Mouse (Mus musculus) liver, embryonic 11.5 days (tissue): ENCODE measurements around the gene Ppm1l. TPM values are rescaled to one million over a fixed set of nuclear protein-coding genes. Genes with fewer than 3 reads are reported as not detected.

Source experiments
- ATAC-seq: fragments of 200-750 bp; cut with Nextera tagmentation; replicated peaks from 2 replicates; pipeline ENCODE4 v1.8.0; 2017; ENCODE audit warnings: moderate number of reproducible peaks, mild to moderate bottlenecking, moderate TSS enrichment, moderate library complexity; ENCODE audit not compliant: low FRiP score
- DNase-seq: peaks from one replicate; pipeline ENCODE4 v3.0.0-alpha.2; 2017; ENCODE audit warnings: low spot score
- H3K27ac ChIP-seq: fragments of 300-500 bp; sonication (generic); 2 replicates; pipeline ENCODE4 v1.5.1; 2014; ENCODE audit warnings: mild to moderate bottlenecking, low read depth, low read length, control low read depth
- H3K27me3 ChIP-seq: fragments of 300-500 bp; sonication (generic); replicated peaks from 2 replicates; pipeline ENCODE4 v1.6.1; 2014; ENCODE audit warnings: low read length, mixed read lengths; ENCODE audit not compliant: control insufficient read depth, insufficient read depth
- H3K36me3 ChIP-seq: fragments of 300-500 bp; sonication (generic); 2 replicates; pipeline ENCODE4 v1.6.1; 2014; ENCODE audit warnings: mild to moderate bottlenecking, low read length, moderate library complexity, mixed read lengths; ENCODE audit not compliant: control insufficient read depth, insufficient read depth
- H3K4me1 ChIP-seq: fragments of 300-500 bp; sonication (generic); replicated peaks from 2 replicates; pipeline ENCODE4 v1.6.1; 2014; ENCODE audit warnings: low read length, mixed read lengths; ENCODE audit not compliant: control insufficient read depth, insufficient read depth
- H3K4me2 ChIP-seq: fragments of 300-500 bp; sonication (generic); 2 replicates; pipeline ENCODE4 v1.6.1; 2014; ENCODE audit warnings: mild to moderate bottlenecking, control low read depth, moderate library complexity
- H3K4me3 ChIP-seq: fragments of 300-500 bp; sonication (generic); 2 replicates; pipeline ENCODE4 v1.5.1; 2014; ENCODE audit warnings: low read depth, low read length, control low read depth
- H3K9ac ChIP-seq: fragments of 300-500 bp; sonication (generic); 2 replicates; pipeline ENCODE4 v1.6.1; 2014; ENCODE audit warnings: low read depth, low read length, control low read depth
- H3K9me3 ChIP-seq: fragments of 300-500 bp; sonication (generic); 2 replicates; pipeline ENCODE4 v1.6.1; 2016; ENCODE audit warnings: low read length, inconsistent platforms, mixed read lengths; ENCODE audit not compliant: control insufficient read depth
- WGBS: fragments of 180-500 bp; shearing (Covaris S2); extraction: QIAGEN DNeasy Blood & Tissue Kit; methylation state at CpG from one replicate; pipeline ENCODE4 v1.1.7; 2014; 5-methylcytosine and 5-hydroxymethylcytosine counted together
- polyA plus RNA-seq: library from polyadenylated mRNA; unstranded; fragments of >200 nt; fragmentation: Nextera tagmentation; extraction: Ambion mirVana; gene quantifications from 2 replicates; pipeline ENCODE4 v1.2.1, GENCODE M21; 2014

Ppm1l gene
- polyA plus RNA-seq, 1 experiment from 2014 or later, result 8.2 TPM

DNA sequence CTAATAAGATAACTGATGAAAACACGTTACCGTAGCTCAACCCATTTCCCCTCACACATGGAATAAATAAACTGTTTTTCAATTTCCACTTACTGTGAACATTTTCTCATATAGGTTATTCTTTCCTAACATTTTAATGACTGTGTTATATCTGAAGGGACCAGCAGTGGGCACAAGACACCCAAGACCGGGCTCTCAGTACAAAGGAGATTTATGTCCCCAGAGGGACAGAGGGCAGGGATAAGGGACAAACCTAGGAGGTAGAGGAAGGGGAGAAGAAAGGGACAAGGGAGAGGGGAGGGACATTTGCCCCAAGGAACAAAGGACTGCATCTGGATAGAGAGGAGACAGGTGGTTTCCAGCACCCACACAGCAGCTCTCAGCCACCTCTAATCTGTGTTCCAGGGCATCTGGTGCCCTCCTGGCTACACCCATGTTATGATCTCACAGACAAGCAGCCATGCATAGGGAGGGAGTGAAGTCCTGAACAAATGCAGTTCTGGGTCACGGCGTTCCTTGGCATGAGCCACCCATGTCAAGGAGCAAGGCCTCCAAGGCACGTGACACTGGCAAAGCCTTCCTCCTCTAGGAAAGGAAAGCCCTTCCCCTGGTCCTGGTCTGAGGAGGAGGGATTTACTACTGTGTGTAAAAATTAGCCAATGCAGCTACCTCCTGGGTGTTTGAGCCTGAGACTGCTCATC is 174.5 kb downstream of the Ppm1l start:
- ATAC-seq (no peak), DNase-seq (no peak)
- Histone ChIP-seq H3K9me3 (no peaks in the 10 kb centered on the region), H3K27me3 (no peaks in the 10 kb centered on the region), H3K4me1 (no peaks in the 10 kb centered on the region), H3K36me3 (no peaks in the 10 kb centered on the region), H3K27ac (no peak overlapping the region), H3K4me2 (no peak overlapping the region), H3K9ac (no peak overlapping the region), H3K4me3 (no peak overlapping the region)
- WGBS, result 87% methylated on average over 6 of the region's 6 CpGs

GRCm38 (mm10) chr3:69494233-69495010 is 177.8 kb downstream of the Ppm1l start:
- H3K9me3 ChIP-seq, result no peaks in the 10 kb centered on the region
- H3K36me3 ChIP-seq, result no peaks in the 10 kb centered on the region
- no peaks in the 10 kb centered on the region for H3K4me1 ChIP-seq
- H3K9ac ChIP-seq, result no peak overlapping the region
- ATAC-seq (no peak), DNase-seq (no peak)
- H3K4me3 ChIP-seq, result no peak overlapping the region
- H3K27me3 ChIP-seq, result no peaks in the 10 kb centered on the region
- no peak overlapping the region for H3K27ac ChIP-seq
- H3K4me2 ChIP-seq, result no peak overlapping the region
- 83% methylated on average over 4 of the region's 4 CpGs for WGBS

DNA sequence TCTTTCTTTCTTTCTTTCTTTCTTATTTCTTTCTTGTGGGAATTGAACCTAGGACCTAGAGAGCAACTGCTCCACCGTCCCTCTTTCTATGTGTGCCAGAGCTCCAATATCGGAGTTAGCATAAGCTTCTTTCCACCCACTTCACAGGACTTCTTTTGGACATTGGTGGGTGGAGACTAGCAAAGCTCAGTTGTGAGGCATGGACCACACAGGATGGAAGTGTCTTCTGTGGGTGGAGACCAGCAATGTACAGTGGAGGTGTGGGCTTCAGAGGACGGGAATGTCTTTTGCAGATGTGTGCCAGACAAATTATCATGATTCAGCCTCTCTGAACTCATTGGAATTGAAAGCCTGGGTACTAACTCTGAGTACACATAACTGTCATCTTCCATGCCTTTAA is 180.5 kb downstream of the Ppm1l start:
- H3K9ac ChIP-seq, result no peak overlapping the region
- no peak overlapping the region for H3K27ac ChIP-seq
- 80% methylated on average over 3 of the region's 3 CpGs for WGBS
- no peak overlapping the region for H3K4me2 ChIP-seq
- H3K27me3 ChIP-seq, result no peaks in the 10 kb centered on the region
- ATAC-seq, result no peak
- H3K4me3 ChIP-seq, result no peak overlapping the region
- no peaks in the 10 kb centered on the region for H3K9me3 ChIP-seq
- no peak for DNase-seq
- H3K36me3 ChIP-seq, result no peaks in the 10 kb centered on the region
- H3K4me1 ChIP-seq, result no peaks in the 10 kb centered on the region

DNA sequence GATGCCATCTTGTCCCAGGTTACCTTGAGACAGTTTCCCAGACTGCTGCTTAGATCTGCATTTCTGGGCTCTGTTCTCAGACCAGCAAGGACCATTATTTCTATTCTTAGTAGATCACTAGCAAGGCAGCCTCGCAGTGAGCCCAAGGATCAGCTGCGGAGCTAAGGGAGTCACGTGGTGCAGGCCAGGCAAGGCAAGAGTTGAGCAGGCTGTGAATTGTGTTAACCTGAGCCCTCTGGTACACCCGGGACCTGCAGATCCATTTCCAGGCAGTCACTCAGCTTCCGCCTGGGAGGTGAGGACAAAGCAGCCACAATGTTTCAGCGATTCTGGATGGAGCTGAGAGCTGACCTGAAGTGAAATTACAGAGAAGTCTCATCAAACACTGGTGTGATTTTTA is 185.3 kb downstream of the Ppm1l start:
- ATAC-seq, result no peak
- no peak overlapping the region for H3K27ac ChIP-seq

DNA sequence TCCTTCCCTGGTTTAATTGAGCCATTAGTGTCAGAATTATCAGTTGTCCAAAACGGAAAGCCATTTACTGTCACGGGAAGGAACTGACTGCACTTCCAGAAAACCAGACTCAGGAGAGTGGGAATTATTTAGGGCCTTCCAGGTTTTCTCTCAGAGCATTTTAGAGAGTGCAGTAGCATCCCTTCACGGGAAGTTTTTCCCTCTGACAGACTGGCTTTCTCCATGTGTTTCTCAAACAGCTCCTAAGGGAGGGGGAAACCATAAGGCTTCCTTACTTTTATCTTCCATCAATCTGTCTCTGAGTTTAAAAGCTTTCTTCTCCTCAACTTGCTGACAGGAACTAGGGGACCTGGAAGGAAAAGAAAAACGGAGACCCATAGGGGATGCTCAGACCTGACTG is 185.9 kb downstream of the Ppm1l start:
- Histone ChIP-seq H3K27me3 (no peaks in the 10 kb centered on the region), H3K9ac (no peak overlapping the region), H3K36me3 (no peaks in the 10 kb centered on the region), H3K27ac (no peak overlapping the region), H3K4me2 (no peak overlapping the region), H3K9me3 (no peaks in the 10 kb centered on the region), H3K4me1 (no peaks in the 10 kb centered on the region), H3K4me3 (no peak overlapping the region)
- WGBS, result 32% methylated on average over 4 of the region's 4 CpGs
- ATAC-seq, result no peak
- no peak for DNase-seq

More for the DNA sequence above, 185.3 kb downstream of the Ppm1l start:
- Histone ChIP-seq H3K9me3 (no peaks in the 10 kb centered on the region), H3K4me1 (no peaks in the 10 kb centered on the region), H3K27me3 (no peaks in the 10 kb centered on the region), H3K9ac (no peak overlapping the region), H3K4me3 (no peak overlapping the region), H3K36me3 (no peaks in the 10 kb centered on the region), H3K4me2 (no peak overlapping the region)
- DNase-seq, result no peak
- WGBS, result 30% methylated on average over 6 of the region's 6 CpGs

DNA sequence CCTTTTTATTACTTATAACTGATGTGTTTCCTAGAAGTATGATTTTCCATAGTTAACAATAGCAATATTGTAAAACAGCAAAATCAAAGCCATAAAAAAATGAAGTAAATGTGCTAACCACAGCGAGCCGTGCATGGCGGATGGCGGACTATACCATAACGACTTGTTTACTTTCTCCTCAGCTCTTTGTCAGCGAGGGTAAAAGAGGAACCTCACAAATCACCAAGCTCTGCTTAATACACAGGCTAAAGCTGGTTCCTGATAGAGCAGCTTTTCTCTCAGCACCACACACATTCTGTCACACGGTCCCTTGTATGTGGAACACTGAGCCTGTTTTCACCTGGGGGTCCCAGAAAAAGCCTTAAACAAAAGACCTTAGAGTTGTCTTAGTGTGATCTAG is 188.4 kb downstream of the Ppm1l start:
- 68% methylated on average over 7 of the region's 7 CpGs for WGBS
- H3K9me3 ChIP-seq, result no peaks in the 10 kb centered on the region

GRCm38 (mm10) chr3:69506352-69506751 is 189.7 kb downstream of the Ppm1l start:
- Histone ChIP-seq H3K4me1 (no peaks in the 10 kb centered on the region), H3K9ac (no peak overlapping the region), H3K4me2 (no peak overlapping the region), H3K4me3 (no peak overlapping the region), H3K9me3 (no peaks in the 10 kb centered on the region), H3K27me3 (no peaks in the 10 kb centered on the region), H3K27ac (no peak overlapping the region), H3K36me3 (no peaks in the 10 kb centered on the region)
- no peak for DNase-seq
- no peak for ATAC-seq
- 88% methylated on average over 4 of the region's 4 CpGs for WGBS

More for the DNA sequence above, 188.4 kb downstream of the Ppm1l start:
- no peak for DNase-seq
- Histone ChIP-seq H3K27ac (no peak overlapping the region), H3K4me3 (no peak overlapping the region), H3K9ac (no peak overlapping the region), H3K4me1 (no peaks in the 10 kb centered on the region), H3K4me2 (no peak overlapping the region), H3K27me3 (no peaks in the 10 kb centered on the region), H3K36me3 (no peaks in the 10 kb centered on the region)
- no peak for ATAC-seq

GRCm38 (mm10) chr3:69509411-69509952 is 192.8 kb downstream of the Ppm1l start:
- no peaks in the 10 kb centered on the region for H3K4me1 ChIP-seq
- DNase-seq, result no peak
- H3K4me3 ChIP-seq, result no peak overlapping the region
- H3K27ac ChIP-seq, result no peak overlapping the region
- ATAC-seq, result no peak
- H3K9ac ChIP-seq, result no peak overlapping the region
- no peaks in the 10 kb centered on the region for H3K36me3 ChIP-seq
- 78% methylated on average over 3 of the region's 3 CpGs for WGBS
- H3K9me3 ChIP-seq, result no peaks in the 10 kb centered on the region
- H3K27me3 ChIP-seq, result no peaks in the 10 kb centered on the region
- H3K4me2 ChIP-seq, result no peak overlapping the region
